Mouse (Mus musculus) heart, adult 18-20 months (tissue): ENCODE data around the gene Cd46. TPM values are rescaled to one million over a fixed set of nuclear protein-coding genes. Genes with fewer than 3 reads are reported as not detected.

Experiments
- DNase-seq, 2 experiments: peaks; one replicate each; pipeline ENCODE4 v3.0.0; 2021 to 2022; ENCODE audit warnings: mixed read lengths in 1 of 2
- total RNA-seq, 2 experiments: library from RNA; stranded (reverse); gene quantifications; 2 replicates each; pipeline ENCODE4 v1.2.3; 2021

Gene Cd46
- total RNA-seq, 2 experiments from 2014 or later = 0.57 to 0.65 TPM

GRCm38 (mm10) chr1:195018089-195018999 lies 73.7 kb downstream of the Cd46 start:
- peak; percentile 95 for DNase-seq

- no peak for DNase-seq
These were observed 74.4 kb downstream of the Cd46 start for GRCm38 (mm10) chr1:195017626-195018025.

- DNase-seq = peak; percentile 82 to 87
These were observed 75.1 kb downstream of the Cd46 start for GRCm38 (mm10) chr1:195016811-195017501.

GRCm38 (mm10) chr1:195015281-195015680 lies 76.8 kb downstream of the Cd46 start:
- DNase-seq = no peak

GRCm38 (mm10) chr1:195014201-195014885 lies 77.7 kb downstream of the Cd46 start:
- DNase-seq = peak in 1 of 2 experiments; percentile 18

GRCm38 (mm10) chr1:195012531-195012930 lies 79.5 kb downstream of the Cd46 start:
- DNase-seq = peak in 1 of 2 experiments; percentile 56

- no peak for DNase-seq
These were observed 85.8 kb downstream of the Cd46 start for GRCm38 (mm10) chr1:195006267-195006666.

GRCm38 (mm10) chr1:195004194-195004593 lies 87.9 kb downstream of the Cd46 start:
- peak in 1 of 2 experiments; percentile 3 for DNase-seq

- DNase-seq = no peak
These were observed 88.7 kb downstream of the Cd46 start for GRCm38 (mm10) chr1:195003328-195003727.

- peak in 1 of 2 experiments; percentile 4 for DNase-seq
These were observed 93.7 kb downstream of the Cd46 start for GRCm38 (mm10) chr1:194998396-194998795.

- peak; percentile 70 to 92 for DNase-seq
These were observed 96.9 kb downstream of the Cd46 start for GRCm38 (mm10) chr1:194995196-194995595.

GRCm38 (mm10) chr1:194994262-194994661 lies 97.8 kb downstream of the Cd46 start:
- no peak for DNase-seq

GRCm38 (mm10) chr1:194993409-194993988 lies 98.5 kb downstream of the Cd46 start:
- DNase-seq = no peak

- peak; percentile 60 to 69 for DNase-seq
These were observed 99.3 kb downstream of the Cd46 start for GRCm38 (mm10) chr1:194992589-194993317.

- DNase-seq = no peak
These were observed 100.4 kb downstream of the Cd46 start for GRCm38 (mm10) chr1:194991654-194992053.

GRCm38 (mm10) chr1:194990976-194991375 lies 101.1 kb downstream of the Cd46 start:
- no peak for DNase-seq

GRCm38 (mm10) chr1:194989024-194989423 lies 103.0 kb downstream of the Cd46 start:
- DNase-seq = no peak
